Mouse (Mus musculus) liver, postnatal 0 days (tissue): ENCODE data around the gene Vmn1r4.

Source experiments
- CTCF ChIP-seq: sonication (generic); IDR thresholded peaks from 2 replicates; pipeline ENCODE4 v1.5.1; 2016; ENCODE audit warnings: antibody characterized with exemption, low read depth
- EP300 ChIP-seq: IDR thresholded peaks from 2 replicates; pipeline ENCODE4 v1.6.1; 2016; ENCODE audit warnings: antibody characterized with exemption, low read depth, mild to moderate bottlenecking

- TF ChIP-seq CTCF (no peak), EP300 (no peak)
These were observed 15.4 kb upstream of the Vmn1r4 start for GRCm38 (mm10) chr6:56908397-56908796.
